Comparison of ENCODE assay signal across 14 mouse cellular contexts in the genomic region with DNA sequence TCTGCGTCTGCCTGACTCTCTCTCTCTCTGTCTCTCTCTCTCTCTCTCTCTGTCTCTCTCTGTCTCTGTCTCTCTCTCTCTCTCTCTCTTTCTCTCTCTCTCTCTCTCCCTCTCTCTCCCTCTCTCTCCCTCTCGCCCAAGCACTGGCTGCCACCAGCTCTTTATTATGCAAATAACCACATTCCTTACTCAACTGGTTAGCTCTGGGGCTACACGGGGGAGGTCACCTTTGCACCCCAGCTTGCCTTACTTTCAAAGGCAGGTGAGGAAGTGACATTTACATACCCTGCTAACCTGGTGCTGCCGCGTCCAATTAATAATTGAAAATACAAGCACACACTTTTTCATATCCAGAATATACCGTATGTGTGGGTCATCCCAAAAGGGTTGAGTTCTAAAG.
A peak's percentile ranks its signal among the peaks of the same experiment; 100 is the strongest.
DNase-seq lines count a peak whose midpoint lies in the region; ATAC-seq and TF ChIP-seq lines count a peak whose summit lies in the region.
"Had no signal": no experiment of that assay in that cellular context is flagged by ENCODE, and none has a peak within 500 bp of the region (broad histone marks: within the 10 kb centered on the region; RNA-seq: fewer than 3 reads in every experiment).

No protein-coding gene starts in this region.

- 22% methylated on average over 6 of the region's 6 CpGs for WGBS in heart, embryonic 14.5 days
- 34% methylated on average over 6 of the region's 6 CpGs for WGBS in kidney, embryonic 15.5 days
- 18% methylated on average over 6 of the region's 6 CpGs for WGBS in midbrain, postnatal 0 days

- no peak for ATAC-seq in heart, embryonic 14.5 days (ENCODE audit: insufficient number of reproducible peaks, insufficient read depth, low FRiP score, low read depth)
- peak; percentile 29; the same call in 1 of the 2 replicates for ATAC-seq in kidney, embryonic 15.5 days (replicated peaks; ENCODE audit: low FRiP score)
- ATAC-seq in midbrain, postnatal 0 days (ENCODE audit: low FRiP score), result no peak
- no peak for ATAC-seq in erythroid progenitor cell, adult 5-6 weeks (replicated peaks; ENCODE audit: low FRiP score, poor library complexity, severe bottlenecking)

- H3K27me3 ChIP-seq in heart, embryonic 14.5 days (ENCODE audit: control insufficient read depth, insufficient read depth, low read length), result no peaks in the 10 kb centered on the region
- H3K27me3 ChIP-seq in kidney, embryonic 15.5 days, result no peaks in the 10 kb centered on the region
- H3K27me3 ChIP-seq in midbrain, postnatal 0 days (ENCODE audit: insufficient read depth, low read length), result no peaks in the 10 kb centered on the region
- H3K27me3 ChIP-seq: embryonic facial prominence, embryonic 12.5 days had no signal

- H3K27ac ChIP-seq in heart, embryonic 14.5 days (replicated peaks in 1 of 2; ENCODE audit: control insufficient read depth in 1 of 2, insufficient read depth in 1 of 2, low read depth in 2 of 2, low read length in 2 of 2), result no peak overlapping the region
- no peak overlapping the region for H3K27ac ChIP-seq in kidney, embryonic 15.5 days
- H3K27ac ChIP-seq in midbrain, postnatal 0 days (ENCODE audit: low read depth, low read length), result no peak overlapping the region
- no peak overlapping the region for H3K27ac ChIP-seq in layer of hippocampus, adult 2 months
- H3K27ac ChIP-seq: embryonic facial prominence, embryonic 12.5 days; gastrocnemius, adult 2 months had no signal

- peak overlapping the region; percentile 31; the same call in 1 of the 2 replicates for H3K4me2 ChIP-seq in heart, embryonic 14.5 days (ENCODE audit: low read length)
- H3K4me2 ChIP-seq in kidney, embryonic 15.5 days, result no peak overlapping the region; the same call in 1 of the 2 replicates
- peak overlapping the region; percentile 35 for H3K4me2 ChIP-seq in midbrain, postnatal 0 days (ENCODE audit: low read depth, low read length, poor library complexity, severe bottlenecking)
- H3K4me2 ChIP-seq: embryonic facial prominence, embryonic 12.5 days had no signal

- H3K9me3 ChIP-seq in heart, embryonic 14.5 days (ENCODE audit: control insufficient read depth, low read length), result no peaks in the 10 kb centered on the region
- no peaks in the 10 kb centered on the region for H3K9me3 ChIP-seq in kidney, embryonic 15.5 days (replicated peaks)
- H3K9me3 ChIP-seq in midbrain, postnatal 0 days (ENCODE audit: low read length), result no peaks in the 10 kb centered on the region
- H3K9me3 ChIP-seq: embryonic facial prominence, embryonic 12.5 days had no signal

- no peaks in the 10 kb centered on the region for H3K36me3 ChIP-seq in heart, embryonic 14.5 days (ENCODE audit: control insufficient read depth, insufficient read depth, low read length)
- no peaks in the 10 kb centered on the region for H3K36me3 ChIP-seq in kidney, embryonic 15.5 days
- no peaks in the 10 kb centered on the region for H3K36me3 ChIP-seq in midbrain, postnatal 0 days (ENCODE audit: insufficient read depth, low read length)
- H3K36me3 ChIP-seq: embryonic facial prominence, embryonic 12.5 days had no signal

- no peak overlapping the region for H3K9ac ChIP-seq in heart, embryonic 14.5 days (ENCODE audit: low read length)
- no peak overlapping the region for H3K9ac ChIP-seq in kidney, embryonic 15.5 days
- H3K9ac ChIP-seq in midbrain, postnatal 0 days (replicated peaks; ENCODE audit: low read length, poor library complexity, severe bottlenecking), result no peak overlapping the region
- H3K9ac ChIP-seq: embryonic facial prominence, embryonic 12.5 days had no signal

- no peak overlapping the region for H3K4me3 ChIP-seq in heart, embryonic 14.5 days (ENCODE audit: control insufficient read depth in 1 of 2, insufficient read depth in 1 of 2, low read depth in 1 of 2, low read length in 2 of 2)
- H3K4me3 ChIP-seq in kidney, embryonic 15.5 days (replicated peaks), result no peak overlapping the region
- no peak overlapping the region for H3K4me3 ChIP-seq in midbrain, postnatal 0 days (ENCODE audit: low read depth, low read length)
- no peak overlapping the region for H3K4me3 ChIP-seq in layer of hippocampus, adult 2 months
- H3K4me3 ChIP-seq: embryonic facial prominence, embryonic 12.5 days; gastrocnemius, adult 2 months had no signal

- no peak for TF ChIP-seq CTCF in midbrain, postnatal 0 days (IDR thresholded peaks at IDR 0.05)
- TF ChIP-seq CTCF in layer of hippocampus, adult 2 months (conservative IDR thresholded peaks at IDR 0.05), result no peak

- DNase-seq in heart, adult 9 months (ENCODE audit: low spot score in 2 of 2), result no peak
- DNase-seq in ZHBTc4 (ENCODE audit: low read depth, low spot score), result peak; percentile 87
- no peak for DNase-seq in midbrain, postnatal 0 days (ENCODE audit: low spot score)
- DNase-seq in retina, postnatal 1 day, result no peak
- DNase-seq in layer of hippocampus, adult 2 months (ENCODE audit: low spot score in 2 of 2), result no peak
- DNase-seq: cerebellum, adult 11-12 months; gastrocnemius, adult 2 months; left cerebral cortex, postnatal 4 days; lung, adult 2 months; thymus, adult 18-20 months had no signal

- H3K4me1 ChIP-seq in heart, embryonic 14.5 days (ENCODE audit: control insufficient read depth in 2 of 2, insufficient read depth in 2 of 2, low read length in 2 of 2), result no peaks in the 10 kb centered on the region
- no peaks in the 10 kb centered on the region for H3K4me1 ChIP-seq in kidney, embryonic 15.5 days
- no peaks in the 10 kb centered on the region for H3K4me1 ChIP-seq in midbrain, postnatal 0 days (ENCODE audit: insufficient read depth, low read length)
- H3K4me1 ChIP-seq: embryonic facial prominence, embryonic 12.5 days had no signal
